Mouse (Mus musculus) liver (tissue): ENCODE data around the gene Rbms3.
A peak's percentile ranks its signal among the peaks of the same experiment; 100 is the strongest.

Experiments used
- DNase-seq: peaks from one replicate; pipeline ENCODE4 v3.0.0-alpha.2; 2020; ENCODE audit warnings: mixed read lengths

The Rbms3 gene

DNA sequence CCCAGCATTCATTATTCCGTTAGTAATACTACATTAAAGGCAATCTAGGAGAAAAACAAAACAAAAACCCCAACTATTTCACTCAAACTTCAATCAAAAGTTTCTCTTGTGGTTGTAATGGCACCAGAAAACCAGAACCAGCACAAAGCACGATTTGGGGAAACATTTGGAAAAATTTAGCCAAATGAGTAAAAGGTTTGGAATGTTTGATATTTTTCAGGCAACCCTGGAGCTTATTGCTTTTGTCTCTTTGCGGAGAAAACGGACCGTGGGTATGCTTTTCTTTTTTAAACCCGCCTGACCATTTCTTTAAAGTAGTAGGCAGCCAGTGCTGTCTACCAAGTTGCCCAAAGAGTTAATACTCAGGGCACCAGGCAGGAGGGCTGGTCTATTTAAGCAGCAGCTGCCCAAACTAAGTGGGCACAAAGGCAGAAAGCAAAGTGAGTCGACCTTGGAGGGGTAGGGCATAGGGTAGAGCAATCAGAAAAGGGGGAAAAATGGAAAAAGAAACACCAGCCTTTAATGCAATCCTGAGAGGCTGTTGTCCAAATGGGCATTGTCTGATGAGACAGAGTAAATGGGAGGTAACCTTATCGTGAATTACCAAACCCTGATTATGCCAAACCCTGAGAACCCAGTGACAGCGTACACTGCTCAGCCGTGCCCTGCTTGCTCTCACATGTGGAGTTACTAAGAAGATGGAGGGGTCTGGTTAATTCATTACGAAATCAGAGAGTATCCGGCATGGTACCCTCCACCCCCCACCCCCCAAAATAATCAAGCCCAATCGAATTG is 379.5 kb downstream of the Rbms3 start:
- DNase-seq, result no peak

DNA sequence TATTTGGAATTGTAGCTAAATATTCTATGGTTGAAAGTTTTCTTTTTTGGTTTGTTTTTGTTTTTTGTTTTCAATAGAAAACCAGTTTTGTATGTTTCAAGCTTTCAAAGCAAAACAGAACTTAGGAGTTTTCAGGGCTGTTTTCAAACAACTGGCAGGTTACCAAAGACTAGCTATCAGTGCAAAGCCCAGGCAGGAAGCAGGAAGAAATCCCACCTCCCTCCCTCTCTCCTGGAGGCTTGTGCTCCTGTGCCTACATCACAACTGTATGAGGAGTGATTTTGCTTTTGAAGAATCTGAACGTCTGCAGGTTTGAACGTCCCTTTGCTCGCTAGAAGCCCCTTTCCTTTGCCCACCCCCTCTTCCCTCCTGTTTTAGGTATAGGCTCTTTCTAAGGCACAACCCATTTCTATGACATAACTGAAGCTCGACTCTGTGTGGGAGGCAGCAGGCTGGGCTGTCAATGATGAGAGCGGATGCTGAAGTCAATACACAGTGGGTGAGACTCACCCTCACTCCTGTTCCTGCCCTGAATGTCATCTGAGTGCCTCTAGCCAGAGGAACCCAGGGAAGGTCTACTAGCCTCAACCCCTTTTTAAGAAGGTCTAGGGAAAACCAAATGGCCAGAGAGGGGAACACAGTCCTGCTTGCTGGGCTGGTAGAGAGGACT is 382.3 kb downstream of the Rbms3 start:
- no peak for DNase-seq

DNA sequence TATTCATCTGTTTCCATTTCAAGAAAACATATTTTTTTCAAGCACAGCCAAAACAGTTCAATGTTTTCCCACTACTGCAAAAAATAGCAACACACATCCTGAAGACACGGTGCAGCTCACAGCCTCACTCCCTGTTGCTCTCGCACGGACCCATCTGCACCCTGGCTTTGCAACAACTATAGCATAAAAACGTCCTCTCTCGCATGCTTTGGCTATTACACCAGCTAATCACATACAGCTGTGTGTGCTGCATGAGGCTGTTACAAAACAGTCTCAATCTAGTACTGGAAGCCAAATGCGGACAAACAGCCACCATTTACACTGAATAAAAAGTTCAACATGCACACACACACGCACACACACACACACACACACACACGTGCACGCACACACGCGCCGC is 383.5 kb downstream of the Rbms3 start:
- DNase-seq, result no peak

DNA sequence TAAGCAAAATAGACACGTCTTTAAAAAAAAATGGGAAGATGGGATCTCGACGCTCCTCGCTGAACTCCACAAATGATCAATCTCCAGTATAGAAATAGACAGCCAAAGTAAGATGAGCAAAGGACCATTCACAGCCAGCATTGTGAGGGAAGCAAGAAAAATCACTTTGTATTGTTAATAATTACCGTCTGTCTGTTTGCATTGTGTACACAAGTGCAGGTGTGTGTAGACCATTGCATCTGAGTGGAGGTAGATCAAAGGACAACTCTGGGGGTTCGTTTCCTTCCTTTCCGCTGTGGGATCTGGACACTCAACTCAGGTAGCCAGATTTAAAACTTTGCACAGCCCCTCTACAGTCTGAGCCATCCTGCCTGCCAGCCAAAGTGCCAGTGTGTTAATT is 386.3 kb downstream of the Rbms3 start:
- no peak for DNase-seq

DNA sequence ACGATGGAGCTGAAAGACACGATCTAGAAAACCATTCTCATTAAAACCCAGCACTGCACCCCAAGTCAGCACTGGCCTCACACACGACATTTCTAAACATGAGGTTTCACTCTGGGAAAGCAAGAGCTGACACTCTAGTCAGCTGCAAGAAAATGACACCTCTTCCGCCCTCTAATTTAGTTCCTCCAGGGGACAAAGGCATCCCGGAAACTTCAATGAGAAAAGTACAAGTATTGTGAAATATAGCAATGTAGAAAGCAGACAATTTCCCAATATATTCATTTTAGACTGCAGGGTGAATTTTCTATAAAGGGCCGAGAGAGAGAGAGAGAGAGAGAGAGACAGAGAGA is 395.0 kb downstream of the Rbms3 start:
- DNase-seq, result no peak

DNA sequence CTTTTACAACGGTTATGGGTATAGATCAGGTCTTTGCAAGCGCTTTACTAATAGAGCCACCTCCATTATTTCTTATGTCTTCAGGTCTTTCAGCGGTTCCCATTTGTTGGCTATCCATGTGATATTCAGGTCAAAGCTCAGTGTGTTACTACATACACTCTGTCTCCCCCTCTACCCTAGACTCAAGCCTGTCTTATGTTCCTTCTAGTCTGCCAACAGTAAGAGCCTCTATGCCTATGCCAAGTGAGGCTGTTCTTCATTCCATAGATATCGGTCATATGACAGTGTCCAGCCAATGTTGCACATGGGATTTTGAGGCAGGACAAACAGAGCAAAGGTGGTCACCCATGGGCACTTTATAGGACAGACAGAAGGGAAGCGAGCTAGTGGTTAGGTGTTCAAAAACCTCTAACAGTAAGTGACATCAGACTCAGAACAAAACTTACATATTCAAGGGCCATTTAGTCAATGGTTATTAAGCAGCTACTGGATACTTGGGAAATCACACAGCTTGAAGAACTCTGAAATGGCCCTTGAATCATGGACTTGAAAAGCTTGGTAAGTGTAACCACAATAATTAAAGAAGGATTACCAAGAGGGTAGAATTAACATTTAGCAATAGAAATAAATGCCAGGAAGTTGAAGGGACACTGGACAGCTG is 395.5 kb downstream of the Rbms3 start:
- no peak for DNase-seq

DNA sequence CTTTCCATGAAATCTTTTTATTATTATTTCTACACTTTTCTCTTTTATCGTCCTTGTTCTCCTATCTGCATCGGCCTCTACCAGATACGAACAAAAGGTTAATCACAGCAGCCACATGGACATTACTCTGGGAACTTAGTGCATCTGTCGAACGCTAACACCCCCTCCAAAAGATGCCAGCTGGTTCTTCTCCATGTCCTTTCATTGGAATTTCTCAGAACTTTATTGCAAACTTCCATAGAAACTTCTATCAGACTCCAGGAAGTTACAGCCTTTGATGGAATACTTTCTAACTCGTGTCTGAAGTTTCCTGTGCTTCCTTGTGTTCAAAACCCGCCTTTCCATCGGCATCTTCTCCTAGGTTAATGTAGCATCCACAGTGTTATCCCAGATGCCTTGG is 407.0 kb downstream of the Rbms3 start:
- DNase-seq, result no peak

DNA sequence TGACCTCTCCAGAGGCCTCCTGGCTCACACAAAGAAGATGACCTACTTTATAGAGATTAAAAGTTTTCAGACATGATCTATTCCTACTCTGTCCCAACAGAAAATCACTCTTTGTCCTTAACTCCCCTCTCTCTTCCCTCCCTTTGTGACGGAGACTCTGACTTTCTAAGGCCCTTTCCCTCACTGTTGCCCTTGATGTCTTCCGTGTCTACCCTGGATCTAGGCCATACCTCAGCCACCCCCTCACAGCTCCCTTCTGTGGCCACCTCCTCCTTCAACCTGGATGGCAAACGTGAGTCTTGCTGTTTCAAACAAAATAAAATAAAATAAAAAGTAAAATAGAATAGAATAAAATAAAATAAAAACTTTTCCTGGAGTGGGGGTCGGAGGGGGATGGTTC is 408.2 kb downstream of the Rbms3 start:
- no peak for DNase-seq

DNA sequence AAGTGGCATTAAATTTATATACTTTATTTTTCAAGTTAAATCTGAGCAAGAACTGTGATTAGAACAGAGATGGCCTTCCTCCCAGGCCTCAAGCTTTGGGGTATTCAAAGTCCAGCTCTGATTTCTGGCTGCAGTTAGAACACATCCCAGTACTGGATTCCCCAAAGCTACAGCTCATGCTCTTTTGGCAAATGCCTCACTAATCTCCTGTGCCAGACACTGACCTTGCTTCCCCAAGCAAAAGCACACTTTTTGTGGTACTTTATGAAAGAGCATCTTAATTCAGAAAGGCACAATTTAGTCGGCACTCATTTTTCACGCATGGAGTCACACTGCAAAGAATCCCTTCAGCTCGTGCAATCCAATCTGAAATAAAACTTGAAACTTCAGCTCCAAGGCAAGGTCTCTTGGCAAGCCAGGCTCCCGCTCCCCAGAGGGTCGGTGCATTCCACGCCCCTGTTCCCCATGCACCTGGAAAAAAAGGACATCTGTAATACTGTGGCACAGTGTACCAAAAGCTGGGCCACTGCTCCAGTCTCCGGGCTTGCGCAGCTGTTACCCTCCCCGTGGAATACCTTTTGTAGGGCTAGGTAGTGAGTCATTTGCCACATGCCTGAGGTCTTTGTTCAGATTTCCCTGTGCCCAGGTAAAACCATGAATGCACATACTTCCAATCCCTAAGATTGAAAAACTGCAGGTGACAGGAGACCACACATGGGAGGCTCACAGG is 413.5 kb downstream of the Rbms3 start:
- DNase-seq, result no peak

DNA sequence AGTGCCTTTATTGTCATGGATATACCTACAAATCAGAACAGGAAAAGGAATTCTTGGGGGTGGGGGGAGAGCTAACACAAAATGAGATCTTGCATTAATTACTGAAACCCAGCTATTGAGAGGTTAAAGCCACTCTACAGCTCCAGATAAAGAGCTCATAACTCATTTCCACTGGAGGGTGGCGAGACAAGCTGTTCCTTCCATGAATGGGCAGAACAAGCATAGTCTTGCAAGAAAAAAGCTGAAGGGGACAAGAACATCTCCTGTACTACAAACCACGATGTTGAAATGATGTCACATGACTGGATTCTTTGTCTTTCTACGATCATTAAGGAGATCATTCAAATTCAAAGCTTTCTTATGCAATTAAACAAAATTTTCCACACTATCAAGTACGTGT is 417.7 kb downstream of the Rbms3 start:
- DNase-seq, result no peak

DNA sequence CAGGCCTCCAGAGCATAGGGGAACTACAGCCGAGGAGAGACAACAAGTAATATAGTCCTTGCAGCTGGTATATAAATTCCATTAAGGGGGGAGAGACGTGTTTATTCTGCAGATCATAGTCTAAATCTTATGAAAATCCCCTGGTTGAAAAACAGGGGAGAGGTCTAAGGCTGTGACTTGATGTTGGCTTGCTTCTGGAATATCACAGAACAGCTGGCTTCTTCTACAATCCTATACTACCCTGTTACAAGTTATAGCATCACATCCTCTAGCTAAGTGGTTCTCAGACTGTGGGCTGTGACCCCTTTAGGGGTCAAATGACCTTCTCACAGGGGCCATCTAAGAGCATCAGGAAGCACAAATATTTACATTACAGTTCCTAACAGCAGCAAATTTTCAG is 419.4 kb downstream of the Rbms3 start:
- DNase-seq, result no peak

DNA sequence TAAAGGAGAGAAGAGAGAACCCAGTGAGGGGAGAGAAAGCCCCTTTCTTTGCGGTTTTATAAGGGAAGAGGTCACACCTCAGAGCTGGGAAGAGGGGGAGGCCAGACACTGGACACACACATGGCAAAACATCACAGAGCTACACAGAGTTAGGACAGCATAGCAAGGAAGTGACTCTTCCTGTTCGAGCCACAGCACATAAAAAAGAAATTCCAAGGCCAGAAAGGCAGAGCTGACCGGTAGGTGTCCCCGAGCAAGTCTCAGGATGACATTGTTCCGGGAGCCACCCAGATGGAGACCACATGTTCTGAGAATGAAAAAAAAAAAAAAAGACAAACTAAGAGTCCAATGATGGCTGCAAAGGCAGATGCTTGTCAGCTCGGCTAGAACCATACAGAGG is 424.3 kb downstream of the Rbms3 start:
- DNase-seq, result no peak

DNA sequence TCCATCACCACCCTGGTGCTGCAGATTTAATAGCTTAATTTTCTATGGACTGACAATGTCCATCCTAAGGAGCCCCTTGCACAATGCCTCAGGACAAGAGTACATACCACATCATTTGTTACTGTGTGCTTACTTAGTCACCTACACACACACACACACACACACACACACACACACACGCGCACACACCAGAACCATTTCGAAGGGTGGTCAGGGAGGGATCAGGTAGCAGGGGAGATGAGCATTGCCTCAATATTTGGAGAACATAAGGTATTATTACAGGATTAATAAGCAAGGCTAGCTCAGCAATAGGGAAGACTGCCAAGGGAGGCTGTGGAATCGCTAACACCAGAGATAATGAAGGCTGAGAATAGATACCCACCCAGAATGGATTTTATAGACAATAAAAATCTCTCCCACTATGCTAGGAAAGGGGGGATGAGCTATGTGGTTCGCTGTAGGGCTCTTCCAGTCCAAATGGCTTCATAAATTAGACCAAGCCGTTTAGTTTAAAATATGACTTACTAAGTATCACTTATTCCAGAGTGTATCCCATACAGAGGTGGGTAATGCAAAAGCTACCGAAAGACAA is 429.6 kb downstream of the Rbms3 start:
- DNase-seq, result no peak

DNA sequence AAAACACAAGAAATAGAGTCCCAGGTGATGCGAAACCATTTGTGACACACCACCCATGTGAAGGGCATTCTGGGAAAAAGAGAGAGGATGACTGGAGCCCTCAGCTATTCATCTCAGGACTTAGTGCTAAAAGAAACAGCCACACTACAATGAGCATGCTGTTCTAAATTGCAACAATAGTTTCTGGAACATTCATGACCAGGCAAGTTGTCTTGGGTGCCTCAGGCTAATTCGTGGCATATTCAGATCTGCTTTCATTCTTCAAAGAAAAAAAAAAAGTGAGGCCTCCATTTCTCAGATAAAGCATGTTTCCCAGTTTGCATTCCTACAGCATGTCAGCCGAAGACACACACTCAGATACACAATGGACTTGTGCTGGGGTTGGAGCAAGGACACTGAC is 432.2 kb downstream of the Rbms3 start:
- no peak for DNase-seq

DNA sequence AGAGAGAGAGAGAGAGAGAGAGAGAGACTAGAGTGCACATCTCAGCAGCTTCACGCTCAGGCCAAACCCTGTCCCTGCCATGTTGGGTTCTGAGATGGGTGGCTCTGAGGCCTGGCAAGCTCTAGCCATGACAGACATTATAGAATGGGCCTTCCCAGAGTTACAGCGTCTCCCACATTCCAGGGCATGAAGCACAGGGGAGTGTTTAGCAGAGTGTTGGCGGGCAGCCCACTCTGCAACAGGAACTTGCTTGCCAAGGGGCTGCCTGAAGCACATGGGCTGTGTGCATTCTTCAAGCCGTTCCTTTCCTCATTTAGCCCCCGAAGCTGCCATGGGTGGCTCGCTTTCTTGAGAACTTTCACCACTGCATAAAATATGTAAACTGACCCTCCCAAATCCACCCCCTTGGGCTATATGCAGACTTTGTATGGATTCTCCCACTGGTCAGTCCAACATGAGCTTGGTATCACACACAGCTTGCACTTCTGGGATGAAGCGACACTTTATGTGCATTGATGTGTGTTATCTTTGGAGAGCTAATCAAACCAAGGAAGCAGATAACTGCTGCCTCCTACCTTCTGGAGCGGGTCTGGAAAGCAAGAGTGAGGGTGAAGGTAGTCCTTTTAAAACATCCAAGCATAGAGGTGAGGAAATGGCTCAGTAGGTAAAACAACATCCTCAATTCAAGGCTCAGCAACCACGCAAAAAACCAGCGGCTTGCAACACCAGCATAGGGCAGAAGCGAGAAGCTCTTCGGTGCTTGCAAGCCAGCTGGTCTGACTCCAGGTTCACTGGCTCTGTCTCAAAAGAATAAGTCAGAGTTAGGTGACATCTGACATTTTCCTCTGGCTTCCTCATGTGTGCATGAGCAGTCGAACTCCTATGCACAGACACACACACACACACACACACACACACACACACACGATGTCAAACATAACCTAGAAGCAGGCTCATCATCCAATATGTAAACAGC is 436.9 kb downstream of the Rbms3 start:
- peak; percentile 26 for DNase-seq

DNA sequence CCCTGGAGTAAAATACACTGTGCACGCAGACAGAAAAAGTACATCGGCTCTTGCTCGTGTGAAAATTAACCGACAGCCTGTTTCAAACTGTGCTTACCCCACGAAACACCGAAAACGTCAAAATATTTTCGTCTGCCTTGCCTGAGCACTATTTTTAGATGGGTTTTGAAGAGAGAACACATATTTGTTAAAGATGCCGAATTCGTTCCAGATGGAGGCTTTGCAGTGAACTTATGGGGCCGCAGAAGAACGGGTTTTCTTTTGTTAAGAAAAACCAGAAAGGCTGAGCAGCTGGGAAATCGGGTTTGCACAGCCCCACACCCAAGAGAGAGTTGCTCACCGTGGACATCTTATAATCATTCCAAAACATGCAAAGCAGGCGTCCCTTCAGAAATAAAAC is 437.6 kb downstream of the Rbms3 start:
- DNase-seq, result no peak

DNA sequence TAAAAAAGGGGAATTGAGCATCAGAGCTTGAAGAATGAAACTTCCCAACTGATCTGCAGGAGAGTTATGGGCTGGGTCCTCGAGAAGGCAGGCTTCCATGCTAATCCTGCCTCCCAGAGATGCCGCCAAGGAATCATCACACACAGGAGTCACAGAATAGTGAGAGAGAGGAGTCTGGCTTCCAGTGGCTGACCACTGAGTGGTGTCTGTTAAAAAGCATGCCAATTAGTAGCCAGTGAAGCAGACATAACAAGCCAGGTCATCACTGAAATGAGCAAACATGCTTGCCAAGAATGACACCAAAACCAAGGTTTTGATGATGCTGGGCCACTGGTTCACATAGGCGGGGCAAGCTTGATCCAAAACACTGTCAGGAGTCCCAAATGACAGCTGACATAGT is 441.3 kb downstream of the Rbms3 start:
- no peak for DNase-seq

DNA sequence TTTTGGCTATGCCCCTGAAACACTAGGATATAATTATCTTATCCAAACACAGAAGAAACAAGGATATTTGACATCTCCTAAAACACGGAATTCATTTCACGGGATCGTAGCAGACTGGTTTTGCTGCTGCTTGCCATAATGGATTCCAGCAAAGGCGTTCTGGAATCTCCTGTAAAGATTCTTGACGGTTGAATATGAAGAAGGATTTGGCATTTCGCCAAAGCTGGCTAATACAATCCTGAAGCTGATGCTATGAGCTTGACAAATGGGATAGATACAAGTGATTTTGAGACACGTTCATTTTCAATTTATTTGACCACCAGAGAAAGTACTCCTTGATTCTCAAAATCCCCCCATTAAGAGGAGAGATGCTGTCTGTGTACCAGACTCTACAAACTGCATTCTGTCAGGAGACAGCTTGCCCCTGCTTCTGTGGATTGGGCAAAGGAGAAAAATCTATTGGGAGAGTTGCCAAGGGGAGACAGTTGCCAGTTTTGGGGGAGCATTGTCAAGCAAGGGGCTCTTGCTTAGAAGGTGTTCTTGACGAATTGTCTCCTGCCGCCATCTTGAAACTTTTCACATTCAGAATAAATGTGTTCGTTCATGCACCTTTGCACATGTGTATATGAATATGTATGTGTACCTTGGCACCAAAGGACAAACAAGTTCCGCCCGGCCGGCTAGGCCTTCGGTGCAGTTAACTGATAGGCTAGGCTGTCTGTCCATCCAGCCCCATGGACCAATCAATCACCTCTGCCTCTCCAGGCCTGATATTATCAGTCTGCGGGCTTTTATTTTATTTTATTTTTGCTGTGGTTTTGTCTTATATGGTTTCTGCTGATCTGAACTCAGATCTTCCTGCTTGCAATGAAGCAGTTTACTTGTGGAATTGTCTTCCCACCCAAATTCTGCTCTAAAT is 442.3 kb downstream of the Rbms3 start:
- no peak for DNase-seq

DNA sequence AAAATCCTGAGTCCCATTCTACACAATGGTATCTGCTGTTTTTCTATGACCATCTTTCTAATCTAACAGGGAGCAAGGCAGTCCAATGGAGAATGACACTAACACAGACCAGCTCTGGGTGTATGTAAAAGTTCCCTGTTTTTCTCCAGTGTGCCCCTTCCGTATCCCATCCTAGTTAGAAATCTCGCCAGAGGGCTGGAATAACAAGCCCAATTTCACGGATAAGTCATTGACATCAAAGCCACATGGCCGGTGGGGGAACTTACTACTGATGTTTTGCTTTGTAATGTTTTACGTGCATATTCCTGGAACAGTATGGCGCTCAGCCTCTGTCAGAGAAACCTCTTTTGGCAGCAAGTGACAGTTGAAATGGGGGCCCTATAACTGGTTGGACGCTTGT is 449.1 kb downstream of the Rbms3 start:
- no peak for DNase-seq

DNA sequence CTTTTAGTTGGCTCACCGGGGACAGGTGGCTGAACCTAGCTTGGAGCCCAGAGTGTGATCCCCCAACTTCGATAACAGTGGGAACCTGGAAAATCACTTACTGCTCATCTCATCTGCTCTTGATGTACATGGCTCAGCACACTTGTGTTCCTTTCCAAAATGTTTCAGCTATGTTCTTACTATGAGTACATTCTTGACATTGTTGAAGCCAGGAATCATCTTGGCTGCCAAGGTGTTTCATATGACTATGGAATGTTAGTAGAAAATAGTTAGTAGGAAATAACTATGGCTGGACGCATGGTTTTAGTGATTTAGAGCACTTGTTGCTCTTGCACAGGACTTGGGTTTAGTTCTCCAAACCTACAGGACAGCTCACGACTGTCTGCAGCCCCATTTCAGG is 451.3 kb downstream of the Rbms3 start:
- no peak for DNase-seq

DNA sequence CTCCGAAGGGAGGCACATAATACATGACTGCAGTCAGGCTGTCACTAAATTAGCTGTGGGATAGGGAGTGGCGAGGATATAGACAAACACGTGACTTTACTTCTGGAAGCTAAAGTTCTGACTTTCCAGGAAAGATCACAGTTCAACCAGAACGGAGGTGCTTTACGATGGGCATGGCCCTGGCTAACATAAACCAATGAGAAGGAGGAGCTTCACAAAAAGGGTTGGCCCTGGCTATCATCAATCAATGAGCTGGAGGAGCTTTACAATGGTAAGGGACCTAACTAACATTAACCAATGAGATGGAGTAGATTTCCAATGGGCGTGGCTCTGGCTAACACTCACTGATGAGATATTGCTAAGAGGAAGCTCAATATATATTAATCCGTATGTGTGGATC is 457.2 kb downstream of the Rbms3 start:
- DNase-seq, result no peak
